Mouse (Mus musculus): ENCODE data around the gene Spint2. TPM values are rescaled to one million over a fixed set of nuclear protein-coding genes. Genes with fewer than 3 reads are reported as not detected.

Gene Spint2
- polyA plus RNA-seq, 1 experiment from 2014 or later, result 496 TPM

DNA sequence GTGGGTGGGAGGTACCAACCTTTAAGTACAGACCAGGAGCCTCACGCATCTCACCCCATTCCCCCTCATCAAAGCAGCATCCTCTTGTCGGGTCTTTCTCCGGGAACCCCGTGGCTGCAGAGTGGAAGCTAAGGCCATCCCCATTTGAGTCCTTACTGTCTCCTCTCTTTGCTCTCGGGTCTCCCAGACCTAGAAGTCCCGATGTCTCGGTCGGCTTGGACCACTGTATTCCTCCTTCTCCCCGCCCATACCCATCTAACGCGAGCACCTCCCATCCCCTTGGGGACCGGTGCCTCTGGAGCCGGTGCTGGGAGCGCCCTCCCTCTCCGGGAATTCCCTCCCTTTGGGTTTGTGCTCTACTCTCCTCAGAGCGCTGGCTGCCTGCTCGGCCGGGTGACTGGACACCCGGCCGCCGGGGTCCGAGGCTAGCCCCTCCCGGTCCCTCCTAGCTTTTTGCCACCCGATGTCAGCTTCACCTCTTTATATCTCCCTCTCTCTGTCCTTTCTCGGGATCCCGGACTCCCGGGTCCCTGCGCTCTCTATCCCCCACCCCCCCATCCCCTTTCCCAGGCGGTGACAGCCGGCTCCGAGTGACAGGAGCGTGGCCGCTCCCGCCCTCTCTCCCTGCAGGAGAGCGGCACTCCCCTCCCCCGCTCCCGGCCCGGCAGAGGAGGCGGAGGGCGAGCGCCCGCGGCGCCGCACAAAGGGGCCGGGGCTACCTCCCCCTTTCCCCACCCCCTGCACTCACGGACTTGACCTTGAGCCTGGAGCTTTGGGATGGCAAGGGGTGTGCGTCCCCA lies 23.0 kb upstream of the Spint2 start:
- peak overlapping the region; percentile 46 for H3K4me3 ChIP-seq (replicated peaks; ENCODE audit: low read depth, low read length)
- H3K27ac ChIP-seq, result no peak overlapping the region
- peak overlapping the region; percentile 88 for H3K4me2 ChIP-seq (ENCODE audit: low read length)
- peaks cover 27% of the 10 kb centered on the region for H3K4me1 ChIP-seq (replicated peaks; ENCODE audit: insufficient read depth, low read length)
- H3K27me3 ChIP-seq (ENCODE audit: insufficient read depth, low read length), result peaks cover 24% of the 10 kb centered on the region
- H3K36me3 ChIP-seq (ENCODE audit: insufficient read depth, low read length), result no peaks in the 10 kb centered on the region
- 2% methylated on average over 42 of the region's 48 CpGs for WGBS
- peak overlapping the region; percentile 47 for H3K9ac ChIP-seq (ENCODE audit: low read depth, low read length)
- H3K9me3 ChIP-seq (replicated peaks; ENCODE audit: low read length), result no peaks in the 10 kb centered on the region
- TF ChIP-seq CTCF (IDR thresholded peaks at IDR 0.05; ENCODE audit: low read depth), result no peak
- ATAC-seq (replicated peaks; ENCODE audit: low FRiP score, low read depth) (no peak), DNase-seq (ENCODE audit: low spot score) (no peak)

DNA sequence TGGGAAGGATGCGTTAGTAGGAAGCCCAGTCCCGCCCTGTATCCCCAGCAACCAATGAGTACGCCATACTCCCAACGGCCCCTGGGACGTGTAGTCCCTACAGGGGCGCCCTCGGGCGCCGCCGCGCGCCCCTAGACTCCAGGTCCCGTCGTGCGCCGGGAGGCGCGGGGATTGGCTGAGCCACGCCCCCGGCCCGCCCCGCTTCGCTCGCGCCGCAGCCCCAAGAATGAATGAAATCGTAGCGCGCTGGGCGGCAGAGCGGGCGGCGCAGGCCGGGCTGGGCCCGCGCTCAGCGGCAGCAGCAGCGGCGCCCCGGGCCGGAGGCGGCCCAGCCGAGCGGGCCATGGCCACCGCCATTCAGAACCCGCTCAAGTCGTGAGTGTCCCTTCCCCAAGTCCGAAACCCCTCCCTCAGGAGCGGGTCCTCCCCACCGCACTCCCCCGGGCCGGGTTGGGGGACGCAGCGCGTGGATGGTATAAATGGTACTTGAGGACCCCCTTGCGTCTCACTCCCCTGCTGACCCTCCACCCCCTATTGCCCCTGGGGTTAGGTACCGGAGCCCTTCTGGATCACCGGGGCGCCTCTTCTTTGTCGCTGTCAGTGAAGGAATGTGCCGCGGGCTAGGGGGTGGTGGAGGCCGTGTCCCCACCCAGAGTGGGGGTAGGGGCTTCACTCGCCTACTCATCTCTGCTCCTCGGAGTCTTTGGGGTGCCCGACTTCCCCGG lies 22.2 kb upstream of the Spint2 start, which contains the start of gene Dpf1:
Gene Dpf1 (plus strand): TSS at position 214 of the 725 bp plus-strand sequence.
- peak; percentile 4; the same call in 1 of the 2 replicates for TF ChIP-seq CTCF (IDR thresholded peaks at IDR 0.05; ENCODE audit: low read depth)
- H3K27ac ChIP-seq, result no peak within 1 kb of the TSS
- H3K9me3 ChIP-seq (replicated peaks; ENCODE audit: low read length), result no peaks in the 10 kb centered on the region
- ATAC-seq (replicated peaks; ENCODE audit: low FRiP score, low read depth), result peak; percentile 74
- H3K4me1 ChIP-seq (replicated peaks; ENCODE audit: insufficient read depth, low read length), result peaks cover 27% of the 10 kb centered on the region
- H3K36me3 ChIP-seq (ENCODE audit: insufficient read depth, low read length), result no peaks in the 10 kb centered on the region
- H3K27me3 ChIP-seq (ENCODE audit: insufficient read depth, low read length), result peaks cover 22% of the 10 kb centered on the region
- peak within 1 kb of the TSS; percentile 88 for H3K4me2 ChIP-seq (ENCODE audit: low read length)
- WGBS, result under 1% methylated on average over 66 of the region's 67 CpGs
- peak; percentile 92 for DNase-seq (ENCODE audit: low spot score)
- peak within 1 kb of the TSS; percentile 47 for H3K9ac ChIP-seq (ENCODE audit: low read depth, low read length)
- peak within 1 kb of the TSS; percentile 46 for H3K4me3 ChIP-seq (replicated peaks; ENCODE audit: low read depth, low read length)

DNA sequence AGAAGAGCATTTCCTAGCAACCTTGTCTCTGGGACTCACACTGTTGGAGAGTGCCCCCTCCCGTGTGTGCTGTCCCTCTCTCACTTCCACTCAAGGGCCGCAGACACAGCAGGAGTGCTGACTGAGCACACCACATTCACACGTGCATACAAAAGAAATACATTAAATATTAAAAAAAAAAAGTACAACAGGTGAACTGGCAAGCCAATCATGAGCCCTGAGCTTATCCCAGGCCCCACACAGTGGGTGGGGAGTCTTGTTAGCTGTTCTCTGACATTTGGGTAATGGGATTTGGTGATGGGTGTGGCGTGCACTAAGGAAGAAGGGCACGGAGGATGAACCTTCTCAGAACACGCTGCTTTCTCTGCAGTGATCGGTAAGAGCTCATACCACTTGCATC lies 20.9 kb upstream of the Spint2 start:
- ATAC-seq (replicated peaks; ENCODE audit: low FRiP score, low read depth) (no peak), DNase-seq (ENCODE audit: low spot score) (no peak)
- H3K27me3 ChIP-seq (ENCODE audit: insufficient read depth, low read length), result peaks cover 22% of the 10 kb centered on the region
- no peak overlapping the region for H3K4me2 ChIP-seq (ENCODE audit: low read length)
- H3K4me3 ChIP-seq (replicated peaks; ENCODE audit: low read depth, low read length), result no peak overlapping the region
- no peak overlapping the region for H3K27ac ChIP-seq
- 77% methylated on average over 7 of the region's 7 CpGs for WGBS
- no peak overlapping the region for H3K9ac ChIP-seq (ENCODE audit: low read depth, low read length)
- TF ChIP-seq CTCF (IDR thresholded peaks at IDR 0.05; ENCODE audit: low read depth), result no peak
- H3K4me1 ChIP-seq (replicated peaks; ENCODE audit: insufficient read depth, low read length), result peaks cover 23% of the 10 kb centered on the region
- no peaks in the 10 kb centered on the region for H3K9me3 ChIP-seq (replicated peaks; ENCODE audit: low read length)
- no peaks in the 10 kb centered on the region for H3K36me3 ChIP-seq (ENCODE audit: insufficient read depth, low read length)

DNA sequence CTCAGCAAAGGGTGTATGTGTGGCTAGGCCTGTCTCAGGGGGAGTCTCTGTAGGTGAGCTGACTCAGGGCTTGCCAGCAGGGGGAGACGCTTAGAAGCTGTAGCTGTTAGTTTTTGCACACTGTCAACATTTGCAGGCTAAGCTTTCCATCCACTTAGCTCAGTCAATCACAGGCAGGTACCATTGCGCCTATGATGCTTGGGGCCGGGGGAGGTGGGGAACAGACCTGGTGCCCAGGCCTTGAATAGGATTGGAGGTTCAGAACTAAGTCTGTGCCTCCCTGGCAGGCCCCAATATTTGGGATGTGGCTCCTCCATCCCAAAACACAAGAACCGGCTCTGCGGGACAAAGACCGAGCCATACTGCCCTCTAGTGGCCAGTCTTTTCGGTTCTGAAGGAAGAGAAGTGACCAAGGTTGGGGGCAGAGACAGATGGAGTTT lies 19.4 kb upstream of the Spint2 start:
- Histone ChIP-seq H3K4me2 (ENCODE audit: low read length) (no peak overlapping the region), H3K4me3 (replicated peaks; ENCODE audit: low read depth, low read length) (no peak overlapping the region)
- WGBS, result 2% methylated on average over 7 of the region's 7 CpGs

DNA sequence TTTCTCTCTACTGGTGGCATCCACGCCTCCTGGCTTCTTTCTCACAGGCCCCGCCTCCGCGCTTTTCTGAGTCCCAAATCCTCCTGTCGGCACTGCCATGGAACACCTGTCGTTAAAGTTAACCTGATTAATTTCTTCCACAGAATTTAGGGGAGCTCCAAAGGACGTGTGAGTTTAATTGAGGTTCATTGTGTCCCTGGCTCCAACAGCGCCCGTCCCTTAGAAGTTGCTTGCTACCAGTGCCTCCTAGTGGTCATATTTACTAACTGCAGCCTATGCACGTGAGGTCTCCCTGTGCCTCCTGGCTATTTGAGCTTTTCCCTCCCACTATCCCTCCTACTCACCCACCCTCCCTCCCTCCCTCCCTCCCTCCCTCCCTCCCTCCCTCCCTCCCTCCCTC lies 15.3 kb upstream of the Spint2 start:
- peak; percentile 55 for ATAC-seq (replicated peaks; ENCODE audit: low FRiP score, low read depth)
- no peaks in the 10 kb centered on the region for H3K9me3 ChIP-seq (replicated peaks; ENCODE audit: low read length)
- no peaks in the 10 kb centered on the region for H3K36me3 ChIP-seq (ENCODE audit: insufficient read depth, low read length)
- H3K4me1 ChIP-seq (replicated peaks; ENCODE audit: insufficient read depth, low read length), result peaks cover 14% of the 10 kb centered on the region
- peak; percentile 91 for DNase-seq (ENCODE audit: low spot score)
- no peak overlapping the region for H3K4me3 ChIP-seq (replicated peaks; ENCODE audit: low read depth, low read length)
- no peaks in the 10 kb centered on the region for H3K27me3 ChIP-seq (ENCODE audit: insufficient read depth, low read length)
- no peak overlapping the region for H3K4me2 ChIP-seq (ENCODE audit: low read length)
- no peak overlapping the region for H3K9ac ChIP-seq (ENCODE audit: low read depth, low read length)
- 14% methylated on average over 10 of the region's 10 CpGs for WGBS
- no peak overlapping the region for H3K27ac ChIP-seq
- peak; percentile 84 for TF ChIP-seq CTCF (IDR thresholded peaks at IDR 0.05; ENCODE audit: low read depth)

More for the DNA sequence above, 19.4 kb upstream of the Spint2 start:
- no peaks in the 10 kb centered on the region for H3K36me3 ChIP-seq (ENCODE audit: insufficient read depth, low read length)
- no peak overlapping the region for H3K9ac ChIP-seq (ENCODE audit: low read depth, low read length)
- H3K4me1 ChIP-seq (replicated peaks; ENCODE audit: insufficient read depth, low read length), result peaks cover 16% of the 10 kb centered on the region; the same call in 1 of the 2 replicates
- no peak for ATAC-seq (replicated peaks; ENCODE audit: low FRiP score, low read depth)
- no peak overlapping the region for H3K27ac ChIP-seq
- H3K27me3 ChIP-seq (ENCODE audit: insufficient read depth, low read length), result peaks cover 20% of the 10 kb centered on the region
- H3K9me3 ChIP-seq (replicated peaks; ENCODE audit: low read length), result no peaks in the 10 kb centered on the region
- peak; percentile 80 for DNase-seq (ENCODE audit: low spot score)
- peak; percentile 77 for TF ChIP-seq CTCF (IDR thresholded peaks at IDR 0.05; ENCODE audit: low read depth)

DNA sequence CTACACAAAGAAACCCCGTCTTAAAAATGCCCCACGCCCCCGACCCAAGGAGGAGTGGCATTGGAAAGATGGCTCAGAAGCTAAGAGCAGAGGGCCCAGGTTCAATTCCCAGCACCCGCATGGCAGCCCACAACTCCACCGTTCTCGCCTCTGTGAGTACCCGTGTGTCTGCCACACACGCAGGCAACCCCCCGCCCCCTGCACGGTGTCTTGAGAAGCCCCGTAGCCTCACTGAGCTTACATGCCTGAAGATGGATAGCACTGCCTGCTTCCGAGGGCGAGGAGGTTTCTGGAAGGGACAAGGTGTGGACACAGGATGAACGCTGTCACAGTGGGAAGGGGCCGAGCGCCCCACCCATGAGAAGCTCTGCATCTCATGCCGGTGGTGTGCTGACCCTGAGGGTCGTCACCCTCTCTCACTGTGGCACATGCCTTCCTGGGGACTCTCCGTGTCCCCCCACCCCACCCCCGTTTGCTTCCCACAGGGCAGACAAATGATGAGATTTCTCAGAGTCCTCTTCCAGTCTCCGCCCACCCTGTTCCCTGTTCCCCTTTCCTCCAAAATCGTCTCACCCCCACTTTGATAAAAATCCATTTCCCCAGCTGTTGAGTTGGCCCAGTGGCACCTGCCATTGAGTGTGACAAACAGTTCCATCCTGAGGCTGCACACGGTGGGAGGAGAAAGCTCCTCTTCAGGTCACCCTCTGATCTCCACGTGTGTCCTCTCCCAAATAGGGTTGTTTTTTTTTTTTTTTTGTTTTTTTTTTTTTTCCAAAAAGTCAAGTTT lies 14.3 kb upstream of the Spint2 start:
- no peak for DNase-seq (ENCODE audit: low spot score)
- 77% methylated on average over 22 of the region's 24 CpGs for WGBS

More for the DNA sequence above, 14.3 kb upstream of the Spint2 start:
- Histone ChIP-seq H3K9me3 (replicated peaks; ENCODE audit: low read length) (no peaks in the 10 kb centered on the region), H3K9ac (ENCODE audit: low read depth, low read length) (no peak overlapping the region), H3K4me3 (replicated peaks; ENCODE audit: low read depth, low read length) (no peak overlapping the region), H3K4me2 (ENCODE audit: low read length) (no peak overlapping the region), H3K27ac (no peak overlapping the region), H3K27me3 (ENCODE audit: insufficient read depth, low read length) (no peaks in the 10 kb centered on the region), H3K4me1 (replicated peaks; ENCODE audit: insufficient read depth, low read length) (peaks cover 18% of the 10 kb centered on the region), H3K36me3 (ENCODE audit: insufficient read depth, low read length) (no peaks in the 10 kb centered on the region)
- no peak for ATAC-seq (replicated peaks; ENCODE audit: low FRiP score, low read depth)
- no peak for TF ChIP-seq CTCF (IDR thresholded peaks at IDR 0.05; ENCODE audit: low read depth)

Measured in kidney, postnatal 0 days (tissue).